Mouse (Mus musculus) CD4-positive helper T cell, adult 2 months (primary cell): ENCODE measurements around the gene Sfn.

ENCODE experiments used
- DNase-seq: peaks from one replicate; pipeline ENCODE4 v3.0.0-alpha.2; 2012; ENCODE audit warnings: low read depth, missing footprints, low spot score

The Sfn gene

DNA sequence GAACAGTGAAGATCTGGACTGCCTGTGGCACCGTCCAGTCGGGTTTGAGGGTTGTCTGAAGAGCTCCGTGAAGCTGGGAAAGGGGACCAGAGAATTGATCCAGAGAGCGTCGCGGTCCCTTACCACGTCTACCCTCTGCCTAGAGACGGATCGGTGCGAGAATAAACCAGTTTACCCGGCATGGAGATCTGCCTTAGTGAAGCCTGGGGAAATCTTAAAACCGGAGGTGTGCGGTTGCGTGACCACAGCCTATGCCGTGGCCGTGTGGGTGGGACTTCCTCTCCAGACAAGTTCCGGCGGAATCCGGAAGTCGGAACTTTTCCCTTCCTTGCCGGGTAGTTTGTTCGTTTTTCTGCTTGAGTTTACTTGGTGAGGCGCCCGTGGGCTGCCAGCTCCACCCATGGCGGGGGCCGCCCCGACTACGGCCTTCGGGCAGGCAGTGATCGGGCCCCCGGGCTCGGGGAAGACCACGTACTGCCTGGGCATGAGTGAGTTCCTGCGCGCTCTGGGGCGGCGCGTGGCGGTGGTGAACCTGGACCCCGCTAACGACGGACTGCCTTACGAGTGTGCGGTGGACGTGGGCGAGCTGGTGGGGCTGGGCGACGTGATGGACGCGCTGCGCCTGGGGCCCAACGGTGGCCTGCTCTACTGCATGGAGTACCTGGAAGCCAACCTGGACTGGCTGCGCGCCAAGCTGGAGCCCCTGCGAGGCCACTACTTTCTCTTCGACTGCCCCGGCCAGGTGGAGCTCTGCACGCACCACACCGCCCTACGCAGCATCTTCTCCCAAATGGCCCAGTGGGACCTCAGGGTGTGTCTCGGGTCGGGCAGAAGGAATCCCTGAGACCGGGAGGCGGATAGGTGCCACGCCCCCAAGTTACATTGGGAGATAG, 17.7 kb downstream of the Sfn start, which contains the start of gene Gpn2:
Gene Gpn2 (plus strand): TSS at position 304 of the 893 bp plus-strand sequence.
- DNase-seq, result peak; percentile 92

GRCm38 (mm10) chr4:133583690-133584058, 18.3 kb downstream of the Sfn start:
- no peak for DNase-seq

- DNase-seq, result no peak
Measured at GRCm38 (mm10) chr4:133577983-133578382, 24.0 kb downstream of the Sfn start.

DNA sequence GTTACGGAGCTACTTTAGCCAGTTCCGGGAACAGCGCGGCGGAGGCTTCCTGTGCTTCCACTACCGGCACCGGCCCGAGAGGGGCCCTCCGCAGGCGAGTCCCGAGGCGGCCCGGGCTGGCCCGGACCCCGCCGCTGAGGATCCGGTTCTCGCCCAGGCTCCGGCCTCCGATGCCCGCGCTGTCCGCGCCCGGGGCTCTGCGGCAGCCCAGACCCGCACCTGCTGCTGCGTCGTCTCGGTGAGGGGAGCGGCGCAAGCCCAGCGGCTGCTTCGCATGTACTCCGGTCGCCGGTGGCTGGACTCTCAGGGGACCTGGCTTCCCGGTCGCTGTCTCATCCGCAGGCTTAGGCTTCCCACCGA, 27.1 kb downstream of the Sfn start:
- DNase-seq, result no peak

DNA sequence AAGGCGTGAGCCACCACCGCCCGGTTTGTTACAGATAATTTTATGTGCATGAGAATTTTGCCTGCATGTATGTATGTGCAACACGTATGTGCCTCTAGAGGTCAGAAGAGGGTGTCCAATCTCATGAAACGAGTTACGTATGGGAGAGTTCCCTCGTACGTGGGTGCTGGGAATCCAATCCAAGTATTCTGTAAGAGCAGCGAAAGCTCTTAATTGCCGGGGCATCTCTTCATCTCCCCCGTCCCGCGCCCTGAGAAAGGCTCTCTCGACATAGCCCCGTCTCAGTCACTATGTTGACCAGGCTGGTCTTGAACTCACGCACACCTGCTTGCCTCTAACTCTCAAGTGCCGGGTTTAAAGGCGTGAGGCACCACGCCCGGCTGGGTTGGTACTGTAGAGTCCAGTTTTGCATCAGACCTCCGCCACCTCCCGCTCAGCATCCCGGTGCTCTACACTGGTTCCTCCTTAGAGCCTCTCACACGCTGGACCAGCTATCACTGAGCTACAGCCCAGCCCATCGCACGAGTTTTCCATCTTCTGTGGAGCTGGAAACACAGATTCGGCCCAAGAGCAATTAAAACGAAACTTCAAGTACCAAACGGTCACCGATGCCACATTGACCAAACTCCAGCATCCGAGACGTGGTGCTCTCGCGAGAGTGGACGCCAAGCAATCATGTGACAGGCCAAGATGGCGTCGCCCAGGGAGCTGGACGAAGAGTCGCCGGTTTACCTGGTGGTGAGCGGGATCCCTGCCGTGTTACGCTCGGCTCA, 27.7 kb downstream of the Sfn start, which contains the start of gene Gpatch3:
Gene Gpatch3 (plus strand): TSS at position 676 of the 773 bp plus-strand sequence.
- peak; percentile 88 for DNase-seq

GRCm38 (mm10) chr4:133570066-133570466, 31.9 kb downstream of the Sfn start:
- DNase-seq, result no peak

- no peak for DNase-seq
Measured at GRCm38 (mm10) chr4:133569291-133570065, 32.5 kb downstream of the Sfn start.

DNA sequence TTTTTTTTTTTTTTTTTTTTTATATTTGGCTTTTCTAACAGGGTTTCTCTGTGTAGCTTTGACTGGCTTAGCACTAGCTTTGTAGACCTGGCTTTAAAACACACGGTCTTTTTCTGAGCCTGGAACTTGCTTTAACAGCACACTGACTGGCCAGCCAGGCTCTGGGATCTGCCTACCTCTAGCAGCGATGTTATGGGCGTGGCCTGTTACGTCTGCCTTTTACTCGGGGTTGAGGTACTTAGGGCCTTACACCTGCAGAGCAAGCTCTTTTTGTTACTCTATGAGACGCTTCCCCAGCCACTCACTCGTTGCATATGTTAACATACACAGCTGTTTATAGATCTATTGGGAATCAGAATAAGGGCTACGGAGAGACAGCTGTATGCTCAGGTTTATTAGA, 34.7 kb downstream of the Sfn start:
- DNase-seq, result no peak

- no peak for DNase-seq
Measured at GRCm38 (mm10) chr4:133563123-133563571, 38.8 kb downstream of the Sfn start.

GRCm38 (mm10) chr4:133561622-133562021, 40.3 kb downstream of the Sfn start:
- no peak for DNase-seq

DNA sequence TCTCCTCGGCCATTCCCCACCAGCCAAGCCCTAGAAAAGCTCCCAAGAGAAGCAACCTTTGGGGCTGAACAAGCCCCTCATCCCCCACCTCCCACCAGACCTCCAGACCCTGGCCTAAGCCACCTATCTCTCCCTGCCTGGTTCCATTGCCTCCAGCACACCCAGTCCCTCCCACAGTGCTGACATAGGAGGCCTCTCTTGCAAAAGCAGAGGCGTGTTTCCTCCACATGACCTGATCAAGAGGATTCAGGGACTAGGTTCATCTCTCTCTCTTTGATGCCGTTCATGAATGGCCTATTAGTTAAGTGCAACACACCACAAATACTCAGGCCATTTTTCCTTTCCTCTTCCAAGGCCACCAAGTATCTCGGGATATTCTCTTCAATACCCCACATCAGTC, 42.1 kb downstream of the Sfn start:
- DNase-seq, result no peak

GRCm38 (mm10) chr4:133557041-133557717, 44.8 kb downstream of the Sfn start:
- no peak for DNase-seq

GRCm38 (mm10) chr4:133553448-133554330, 48.3 kb downstream of the Sfn start:
- DNase-seq, result no peak

DNA sequence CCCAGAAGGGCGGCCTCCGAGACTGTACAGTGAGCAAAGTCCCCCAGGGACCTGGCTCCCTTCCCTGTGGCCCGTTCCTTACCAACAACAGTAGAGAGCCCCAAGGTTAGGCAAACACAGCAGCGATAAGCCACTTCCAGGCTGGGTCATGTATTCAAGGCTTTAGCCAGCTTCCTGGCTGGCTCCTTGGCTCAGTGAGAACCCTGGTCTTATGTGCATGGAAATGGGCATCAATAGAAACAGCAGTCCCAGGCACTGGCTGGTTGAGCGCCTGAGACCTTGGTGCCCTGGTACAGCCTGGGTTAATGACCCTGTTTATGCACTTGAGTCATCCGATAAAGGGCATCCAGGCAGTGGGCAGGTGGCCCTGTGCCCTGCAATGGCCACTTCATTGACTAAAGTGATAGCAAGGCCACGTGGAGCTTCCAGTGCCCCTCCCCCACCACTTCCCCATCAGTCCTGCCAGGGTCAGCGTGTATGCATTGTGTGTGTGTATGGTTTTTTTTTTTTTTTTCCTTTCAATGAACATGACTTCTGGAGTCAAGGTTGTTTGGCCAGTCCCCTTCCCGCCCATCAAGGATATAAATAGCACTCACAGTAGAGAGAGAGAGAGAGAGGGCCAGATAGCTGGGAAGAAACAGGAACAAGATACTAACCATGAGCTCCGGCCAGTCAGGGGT, 49.1 kb downstream of the Sfn start, which contains the start of gene Nr0b2:
Gene Nr0b2 (plus strand): TSS at position 609 of the 680 bp plus-strand sequence.
- no peak for DNase-seq

GRCm38 (mm10) chr4:133552029-133552428, 49.9 kb downstream of the Sfn start:
- DNase-seq, result no peak
